Mouse (Mus musculus) neural tube, embryonic 13.5 days (tissue): ENCODE measurements around the gene Samsn1. TPM values are rescaled to one million over a fixed set of nuclear protein-coding genes. Genes with fewer than 3 reads are reported as not detected.

Source experiments
- ATAC-seq: fragments of 200-750 bp; cut with Nextera tagmentation; 2 replicates; pipeline ENCODE4 v1.8.0; 2017; ENCODE audit warnings: low read depth, mild to moderate bottlenecking, moderate TSS enrichment, moderate library complexity
- H3K27ac ChIP-seq: fragments of 300-500 bp; sonication (generic); replicated peaks from 2 replicates; pipeline ENCODE4 v1.5.1; 2015; ENCODE audit warnings: moderate library complexity, mild to moderate bottlenecking, inconsistent platforms
- H3K27me3 ChIP-seq: fragments of 300-500 bp; sonication (generic); 2 replicates; pipeline ENCODE4 v1.6.1; 2015; ENCODE audit warnings: mild to moderate bottlenecking, inconsistent platforms
- H3K36me3 ChIP-seq: fragments of 300-500 bp; sonication (generic); 2 replicates; pipeline ENCODE4 v1.6.1; 2015; ENCODE audit warnings: mild to moderate bottlenecking, inconsistent platforms
- H3K4me1 ChIP-seq: fragments of 300-500 bp; sonication (generic); replicated peaks from 2 replicates; pipeline ENCODE4 v1.6.1; 2015; ENCODE audit warnings: inconsistent platforms
- H3K4me2 ChIP-seq: fragments of 300-500 bp; sonication (generic); 2 replicates; pipeline ENCODE4 v1.6.1; 2015; ENCODE audit warnings: inconsistent platforms, mild to moderate bottlenecking, moderate library complexity
- H3K4me3 ChIP-seq: fragments of 300-500 bp; sonication (generic); 2 replicates; pipeline ENCODE4 v1.5.1; 2015; ENCODE audit warnings: mild to moderate bottlenecking, inconsistent platforms
- H3K9ac ChIP-seq: fragments of 300-500 bp; sonication (generic); 2 replicates; pipeline ENCODE4 v1.6.1; 2015; ENCODE audit warnings: moderate library complexity, mild to moderate bottlenecking, inconsistent platforms
- H3K9me3 ChIP-seq: fragments of 300-500 bp; sonication (generic); 2 replicates; pipeline ENCODE4 v1.6.1; 2016; ENCODE audit warnings: inconsistent platforms
- WGBS: fragments of 180-500 bp; shearing (Covaris S2); methylation state at CpG from one replicate; pipeline ENCODE4 v1.1.7; 2015; 5-methylcytosine and 5-hydroxymethylcytosine counted together
- polyA plus RNA-seq: library from polyadenylated mRNA; unstranded; fragments of >200 nt; fragmentation: Nextera tagmentation; extraction: Ambion mirVana; gene quantifications from 2 replicates; pipeline ENCODE4 v1.2.1, GENCODE M21; 2015

Samsn1 gene
- polyA plus RNA-seq, 1 experiment from 2014 or later = 1.4 TPM

DNA sequence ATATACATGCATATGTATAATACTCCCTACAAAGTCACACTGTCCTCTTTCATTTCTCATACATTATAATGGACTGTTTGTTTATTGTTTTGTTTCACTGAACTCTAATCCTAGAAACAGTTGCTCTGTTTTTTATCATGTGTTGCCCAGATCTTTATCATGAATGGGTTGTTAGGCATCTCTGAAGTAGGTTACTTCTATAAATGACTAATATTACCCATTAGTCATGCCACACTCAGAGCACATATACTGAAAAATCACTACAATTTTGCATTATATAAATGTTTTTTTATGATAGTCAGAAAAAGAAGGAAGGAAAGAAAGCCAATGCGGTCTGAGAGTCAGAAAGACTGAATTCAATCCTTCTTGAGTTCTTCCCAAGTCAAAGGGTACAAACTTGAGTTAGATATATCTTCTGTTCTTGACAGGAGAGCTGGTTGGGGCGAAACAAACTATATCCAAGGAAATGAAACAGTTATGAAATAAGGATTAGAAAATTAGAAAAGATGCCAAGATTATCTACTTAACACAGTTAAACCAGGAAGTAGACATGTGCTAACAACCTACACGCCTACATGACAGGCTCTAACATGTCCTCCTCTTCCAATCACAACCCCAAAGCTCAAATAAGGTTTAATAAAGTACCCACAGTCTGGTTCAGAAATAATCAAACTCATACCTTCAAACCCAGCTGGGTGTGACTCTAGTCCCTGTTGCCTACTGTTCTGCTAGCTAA, 122.0 kb downstream of the Samsn1 start:
- H3K27me3 ChIP-seq = no peaks in the 10 kb centered on the region
- no peak overlapping the region for H3K9ac ChIP-seq
- no peaks in the 10 kb centered on the region for H3K36me3 ChIP-seq
- no peaks in the 10 kb centered on the region for H3K9me3 ChIP-seq
- no peak overlapping the region for H3K27ac ChIP-seq
- no peaks in the 10 kb centered on the region for H3K4me1 ChIP-seq
- no peak overlapping the region for H3K4me2 ChIP-seq
- no peak for ATAC-seq
- WGBS = 89% methylated on average over 3 of the region's 3 CpGs
- no peak overlapping the region for H3K4me3 ChIP-seq

DNA sequence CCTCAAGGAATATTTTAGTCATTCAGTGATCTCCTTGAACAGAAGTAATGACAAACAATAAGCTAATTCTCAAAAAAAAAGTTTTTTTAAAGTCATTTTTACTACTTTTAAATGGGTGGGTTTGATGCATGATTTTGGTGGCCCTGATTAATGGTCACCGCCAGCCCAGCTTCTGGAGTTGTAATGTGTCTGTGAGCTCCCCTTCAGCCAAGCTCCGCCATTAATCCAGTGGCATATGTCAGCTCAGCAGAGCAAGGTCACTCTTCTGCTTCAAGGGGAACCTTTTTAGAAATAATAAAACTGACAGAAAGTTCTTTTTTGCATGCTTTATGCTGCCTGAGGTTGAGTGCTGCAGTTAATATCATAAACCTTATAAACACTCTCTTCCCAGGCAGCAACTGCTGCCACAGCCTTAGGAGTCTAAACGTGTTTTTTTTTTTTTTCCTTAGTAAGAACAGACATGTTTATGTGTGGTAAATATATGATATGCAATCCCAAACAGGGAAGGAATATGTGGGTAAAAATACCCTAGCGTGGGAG, 124.2 kb downstream of the Samsn1 start:
- ATAC-seq = no peak
- no peaks in the 10 kb centered on the region for H3K4me1 ChIP-seq
- no peak overlapping the region for H3K4me2 ChIP-seq
- H3K9ac ChIP-seq = no peak overlapping the region
- H3K36me3 ChIP-seq = no peaks in the 10 kb centered on the region
- H3K9me3 ChIP-seq = no peaks in the 10 kb centered on the region
- H3K27me3 ChIP-seq = no peaks in the 10 kb centered on the region
- no peak overlapping the region for H3K27ac ChIP-seq
- no peak overlapping the region for H3K4me3 ChIP-seq
- 65% methylated on average over 4 of the region's 4 CpGs for WGBS

DNA sequence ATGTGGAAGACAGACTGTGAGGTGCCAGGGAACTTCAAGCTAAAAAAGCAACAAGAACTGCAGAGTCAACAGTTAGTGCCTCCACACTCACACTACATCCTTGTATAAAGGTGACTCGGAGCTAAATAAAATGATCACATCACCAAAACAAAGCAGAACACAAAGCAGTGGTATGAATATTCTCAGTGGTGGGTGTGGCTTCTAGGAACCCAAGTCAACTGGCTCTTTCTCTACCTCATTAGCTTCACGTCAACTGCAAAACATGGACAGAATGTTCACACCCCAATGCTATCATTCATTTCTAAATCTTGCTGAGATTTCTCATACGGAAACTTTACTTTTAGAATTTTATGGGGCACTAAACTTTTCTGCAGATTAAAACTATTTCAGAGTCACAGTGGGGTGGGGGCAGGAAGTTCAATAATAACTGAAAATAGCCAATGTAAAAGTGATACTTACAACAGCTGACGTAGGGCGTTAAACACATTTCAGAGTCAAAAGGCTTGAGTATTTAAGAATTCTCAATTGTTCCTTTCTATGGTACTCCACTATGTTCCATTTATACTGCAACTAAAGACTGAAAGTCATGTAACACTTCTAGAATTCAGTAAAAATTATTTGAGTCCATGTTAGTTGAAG, 127.7 kb downstream of the Samsn1 start:
- no peak for ATAC-seq
- no peaks in the 10 kb centered on the region for H3K4me1 ChIP-seq
- H3K9me3 ChIP-seq = no peaks in the 10 kb centered on the region
- no peak overlapping the region for H3K4me3 ChIP-seq
- H3K36me3 ChIP-seq = no peaks in the 10 kb centered on the region
- WGBS = 87% methylated on average over 5 of the region's 5 CpGs
- no peaks in the 10 kb centered on the region for H3K27me3 ChIP-seq
- no peak overlapping the region for H3K9ac ChIP-seq
- no peak overlapping the region for H3K4me2 ChIP-seq
- H3K27ac ChIP-seq = no peak overlapping the region

DNA sequence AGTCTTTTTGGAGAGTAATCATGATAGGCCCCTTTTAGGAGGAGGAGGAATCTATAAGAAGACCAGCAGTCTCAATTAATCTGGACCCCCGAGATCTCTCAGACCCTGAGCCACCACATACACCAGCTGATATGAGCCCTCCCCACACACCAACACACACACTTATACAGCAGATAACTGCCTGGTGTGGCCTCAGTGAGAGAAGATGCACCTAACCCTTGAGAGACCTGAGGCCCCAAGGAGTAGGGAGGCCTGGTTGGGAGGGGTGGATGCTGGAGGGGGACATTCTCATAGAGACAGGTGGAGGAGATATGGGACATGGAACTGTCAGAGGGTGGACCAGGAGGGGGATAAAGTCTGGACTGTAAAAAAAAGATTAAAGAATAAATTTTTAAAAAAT, 128.6 kb downstream of the Samsn1 start:
- ATAC-seq = no peak
- WGBS = 90% methylated on average over 1 of the region's 1 CpGs
- no peak overlapping the region for H3K4me3 ChIP-seq

GRCm38 (mm10) chr16:75889081-75889646, 132.9 kb downstream of the Samsn1 start:
- H3K9ac ChIP-seq = no peak overlapping the region
- 75% methylated on average over 6 of the region's 6 CpGs for WGBS
- no peak overlapping the region for H3K4me3 ChIP-seq
- H3K27ac ChIP-seq = no peak overlapping the region
- no peaks in the 10 kb centered on the region for H3K36me3 ChIP-seq
- ATAC-seq = no peak
- H3K9me3 ChIP-seq = no peaks in the 10 kb centered on the region
- H3K4me2 ChIP-seq = no peak overlapping the region
- no peaks in the 10 kb centered on the region for H3K4me1 ChIP-seq
- no peaks in the 10 kb centered on the region for H3K27me3 ChIP-seq

More for the DNA sequence above, 128.6 kb downstream of the Samsn1 start:
- H3K9ac ChIP-seq = no peak overlapping the region
- H3K36me3 ChIP-seq = no peaks in the 10 kb centered on the region
- H3K4me2 ChIP-seq = no peak overlapping the region
- H3K27ac ChIP-seq = no peak overlapping the region
- no peaks in the 10 kb centered on the region for H3K4me1 ChIP-seq
- H3K9me3 ChIP-seq = no peaks in the 10 kb centered on the region
- H3K27me3 ChIP-seq = no peaks in the 10 kb centered on the region

DNA sequence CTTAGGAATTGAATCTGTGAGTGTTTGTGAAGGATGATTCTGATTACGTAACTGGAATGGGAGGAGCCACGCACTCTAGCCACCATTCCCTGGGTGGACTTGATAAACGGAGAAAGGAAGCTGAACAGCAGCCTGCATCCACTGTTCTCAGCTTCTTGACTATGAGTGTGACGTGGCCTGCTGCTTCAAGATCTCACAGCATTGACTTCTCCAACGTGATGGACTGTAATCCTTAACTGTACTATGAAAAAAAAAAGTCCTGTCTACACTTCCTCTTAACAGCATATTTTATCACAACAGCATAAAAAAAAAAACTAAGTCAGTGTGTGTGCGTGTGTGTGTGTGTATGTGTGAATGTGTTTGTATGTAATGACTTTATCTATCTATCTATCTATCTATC, 134.9 kb downstream of the Samsn1 start:
- no peak for ATAC-seq
- Histone ChIP-seq H3K27me3 (no peaks in the 10 kb centered on the region), H3K27ac (no peak overlapping the region), H3K4me2 (no peak overlapping the region), H3K4me3 (no peak overlapping the region), H3K4me1 (no peaks in the 10 kb centered on the region), H3K9ac (no peak overlapping the region), H3K9me3 (no peaks in the 10 kb centered on the region), H3K36me3 (no peaks in the 10 kb centered on the region)
- 81% methylated on average over 6 of the region's 6 CpGs for WGBS

- no peak overlapping the region for H3K4me2 ChIP-seq
- 78% methylated on average over 2 of the region's 2 CpGs for WGBS
- ATAC-seq = no peak
- no peaks in the 10 kb centered on the region for H3K27me3 ChIP-seq
- H3K9me3 ChIP-seq = no peaks in the 10 kb centered on the region
- no peaks in the 10 kb centered on the region for H3K4me1 ChIP-seq
- no peak overlapping the region for H3K27ac ChIP-seq
- H3K36me3 ChIP-seq = no peaks in the 10 kb centered on the region
- H3K9ac ChIP-seq = no peak overlapping the region
- H3K4me3 ChIP-seq = no peak overlapping the region
Observed at GRCm38 (mm10) chr16:75878885-75879284, 143.2 kb downstream of the Samsn1 start.

DNA sequence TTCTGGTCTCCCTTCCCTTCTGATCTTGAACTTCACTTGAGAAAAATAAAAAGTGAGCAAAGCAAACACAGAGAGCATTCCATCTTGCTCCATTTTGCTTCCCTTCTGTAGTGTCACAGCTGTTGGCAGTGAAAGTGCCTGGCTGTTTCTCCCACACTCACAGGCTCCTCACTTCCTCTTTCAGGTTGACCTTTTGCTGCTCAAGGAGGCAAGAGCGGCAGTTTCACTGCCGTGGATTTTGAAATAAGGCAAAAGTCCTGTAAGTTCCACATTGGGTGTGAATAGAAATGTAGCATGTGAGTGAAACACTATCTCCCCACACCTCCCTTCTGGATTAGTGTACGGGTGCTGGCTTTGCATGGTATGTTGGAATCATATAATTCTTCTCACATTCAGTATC, 144.9 kb downstream of the Samsn1 start:
- Histone ChIP-seq H3K4me3 (no peak overlapping the region), H3K9me3 (no peaks in the 10 kb centered on the region), H3K4me2 (no peak overlapping the region), H3K27me3 (no peaks in the 10 kb centered on the region), H3K4me1 (no peaks in the 10 kb centered on the region), H3K27ac (no peak overlapping the region), H3K36me3 (no peaks in the 10 kb centered on the region), H3K9ac (no peak overlapping the region)
- no peak for ATAC-seq
- 70% methylated on average over 3 of the region's 3 CpGs for WGBS

DNA sequence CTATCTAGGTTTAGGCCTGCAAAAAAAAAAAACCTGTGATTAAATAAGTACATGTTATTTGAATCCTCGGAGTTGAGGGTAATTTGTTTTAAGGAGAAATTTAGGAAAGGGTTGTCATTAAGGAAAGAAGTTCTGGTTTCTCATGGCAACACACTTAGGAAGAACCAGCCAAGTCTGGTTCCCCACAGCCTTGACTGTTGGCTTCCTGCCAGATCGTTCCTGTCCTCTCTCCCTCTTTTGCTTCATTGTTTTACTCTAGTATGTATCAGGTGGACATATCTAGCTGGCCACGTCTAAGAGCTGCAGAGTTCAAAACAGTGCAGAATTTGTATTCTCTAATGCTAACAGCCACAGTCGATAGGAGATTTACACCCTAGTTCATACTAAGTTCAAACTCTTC, 146.2 kb downstream of the Samsn1 start:
- H3K27ac ChIP-seq = no peak overlapping the region
- no peaks in the 10 kb centered on the region for H3K4me1 ChIP-seq
- ATAC-seq = no peak
- H3K4me3 ChIP-seq = no peak overlapping the region
- H3K27me3 ChIP-seq = no peaks in the 10 kb centered on the region
- 84% methylated on average over 4 of the region's 4 CpGs for WGBS
- no peaks in the 10 kb centered on the region for H3K36me3 ChIP-seq
- no peaks in the 10 kb centered on the region for H3K9me3 ChIP-seq
- no peak overlapping the region for H3K9ac ChIP-seq
- no peak overlapping the region for H3K4me2 ChIP-seq

GRCm38 (mm10) chr16:75874508-75874907, 147.6 kb downstream of the Samsn1 start:
- Histone ChIP-seq H3K9ac (no peak overlapping the region), H3K36me3 (no peaks in the 10 kb centered on the region), H3K4me1 (no peaks in the 10 kb centered on the region), H3K27me3 (no peaks in the 10 kb centered on the region), H3K9me3 (no peaks in the 10 kb centered on the region), H3K4me2 (no peak overlapping the region), H3K4me3 (no peak overlapping the region), H3K27ac (no peak overlapping the region)
- ATAC-seq = no peak
- WGBS = 91% methylated on average over 2 of the region's 2 CpGs

GRCm38 (mm10) chr16:75872241-75872640, 149.8 kb downstream of the Samsn1 start:
- H3K4me3 ChIP-seq = no peak overlapping the region
- ATAC-seq = no peak
- H3K9ac ChIP-seq = no peak overlapping the region
- H3K36me3 ChIP-seq = no peaks in the 10 kb centered on the region
- WGBS = 75% methylated on average over 8 of the region's 8 CpGs
- H3K4me1 ChIP-seq = no peaks in the 10 kb centered on the region
- no peak overlapping the region for H3K4me2 ChIP-seq
- no peaks in the 10 kb centered on the region for H3K9me3 ChIP-seq
- H3K27me3 ChIP-seq = no peaks in the 10 kb centered on the region
- H3K27ac ChIP-seq = no peak overlapping the region

GRCm38 (mm10) chr16:75867400-75867799, 154.7 kb downstream of the Samsn1 start:
- no peaks in the 10 kb centered on the region for H3K9me3 ChIP-seq
- H3K27ac ChIP-seq = no peak overlapping the region
- no peak overlapping the region for H3K4me2 ChIP-seq
- H3K9ac ChIP-seq = no peak overlapping the region
- H3K4me1 ChIP-seq = no peaks in the 10 kb centered on the region
- H3K27me3 ChIP-seq = no peaks in the 10 kb centered on the region
- WGBS = 88% methylated on average over 6 of the region's 6 CpGs
- H3K36me3 ChIP-seq = no peaks in the 10 kb centered on the region
- H3K4me3 ChIP-seq = no peak overlapping the region
- ATAC-seq = no peak
